7 mouse cellular contexts compared by ENCODE assay signal in the genomic region with DNA sequence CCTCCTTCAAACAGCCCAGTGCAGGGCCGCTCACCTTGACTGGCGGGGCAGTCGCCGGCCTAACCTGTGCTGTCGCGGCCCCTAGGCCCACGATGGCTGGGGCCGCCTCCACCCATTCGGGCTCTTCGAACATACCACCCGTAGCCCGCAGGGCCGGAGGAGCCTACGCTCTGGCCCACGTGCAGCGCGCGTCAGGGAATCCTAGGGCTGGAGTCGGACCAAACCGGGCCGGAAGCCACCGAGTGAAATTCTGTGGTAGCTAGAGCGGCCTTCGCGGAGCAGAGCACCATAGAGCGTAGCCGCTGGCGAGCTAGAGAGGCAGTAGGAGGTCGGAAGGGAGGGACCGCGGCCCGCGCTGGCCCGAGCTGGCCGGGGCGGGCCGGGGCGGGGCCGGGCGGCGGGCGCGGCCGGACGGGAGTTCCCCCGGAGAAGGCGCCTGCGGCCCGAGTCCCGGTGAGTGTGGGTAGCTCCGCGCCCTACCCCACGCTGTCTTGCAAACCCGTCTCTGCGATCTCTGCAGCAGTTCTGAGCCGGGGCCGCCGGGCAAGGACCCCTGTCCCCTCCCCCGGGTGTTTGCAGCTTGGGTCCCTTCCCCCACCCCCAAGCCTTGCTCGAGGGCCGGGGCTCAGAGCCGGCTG. TPM values are rescaled to one million over a fixed set of nuclear protein-coding genes. Genes with fewer than 3 reads are reported as not detected.
DNase-seq lines count a peak whose midpoint lies in the region; ATAC-seq lines count a peak whose summit lies in the region.

A gene (plus strand): TSS at position 329 of the 638 bp plus-strand sequence.

- H3K27me3 ChIP-seq in embryonic facial prominence, embryonic 12.5 days, result no peaks in the 10 kb centered on the region
- H3K27me3 ChIP-seq in limb, embryonic 13.5 days, result no peaks in the 10 kb centered on the region
- H3K27me3 ChIP-seq in midbrain, embryonic 16.5 days (ENCODE audit: control insufficient read depth, insufficient read depth, low read depth, low read length), result no peaks in the 10 kb centered on the region

- H3K4me1 ChIP-seq in embryonic facial prominence, embryonic 12.5 days, result peaks cover 24% of the 10 kb centered on the region
- H3K4me1 ChIP-seq in limb, embryonic 13.5 days, result peaks cover 31% of the 10 kb centered on the region
- peaks cover 27% of the 10 kb centered on the region for H3K4me1 ChIP-seq in midbrain, embryonic 16.5 days (ENCODE audit: control insufficient read depth, insufficient read depth, low read length)

- no peaks in the 10 kb centered on the region for H3K9me3 ChIP-seq in embryonic facial prominence, embryonic 12.5 days
- H3K9me3 ChIP-seq in limb, embryonic 13.5 days, result no peaks in the 10 kb centered on the region
- H3K9me3 ChIP-seq in midbrain, embryonic 16.5 days (replicated peaks; ENCODE audit: control insufficient read depth, low read length, poor library complexity, severe bottlenecking), result no peaks in the 10 kb centered on the region

- H3K4me2 ChIP-seq in embryonic facial prominence, embryonic 12.5 days (replicated peaks), result peak within 1 kb of the TSS; percentile 70
- H3K4me2 ChIP-seq in limb, embryonic 13.5 days (replicated peaks), result peak within 1 kb of the TSS; percentile 79
- peak within 1 kb of the TSS; percentile 97 for H3K4me2 ChIP-seq in midbrain, embryonic 16.5 days (ENCODE audit: low read length)

- H3K4me3 ChIP-seq in embryonic facial prominence, embryonic 12.5 days, result peak within 1 kb of the TSS; percentile 66
- peak within 1 kb of the TSS; percentile 77 for H3K4me3 ChIP-seq in limb, embryonic 13.5 days
- H3K4me3 ChIP-seq in midbrain, embryonic 16.5 days (ENCODE audit: low read depth, low read length), result peak within 1 kb of the TSS; percentile 85

- H3K9ac ChIP-seq in embryonic facial prominence, embryonic 12.5 days, result peak within 1 kb of the TSS; percentile 91
- peak within 1 kb of the TSS; percentile 92 for H3K9ac ChIP-seq in limb, embryonic 13.5 days
- peak within 1 kb of the TSS; percentile 90 for H3K9ac ChIP-seq in midbrain, embryonic 16.5 days (ENCODE audit: low read depth, low read length)

- H3K27ac ChIP-seq in embryonic facial prominence, embryonic 12.5 days, result peak within 1 kb of the TSS; percentile 86
- peak within 1 kb of the TSS; percentile 83 for H3K27ac ChIP-seq in limb, embryonic 13.5 days
- peak within 1 kb of the TSS; percentile 77 for H3K27ac ChIP-seq in midbrain, embryonic 16.5 days (ENCODE audit: low read length)

- under 1% methylated on average over 39 of the region's 62 CpGs for WGBS in embryonic facial prominence, embryonic 12.5 days
- WGBS in limb, embryonic 13.5 days, result under 1% methylated on average over 59 of the region's 62 CpGs
- WGBS in midbrain, embryonic 16.5 days, result under 1% methylated on average over 62 of the region's 62 CpGs

- DNase-seq in adrenal gland, postnatal 25 days, result peak; percentile 92
- DNase-seq in heart, adult 18-20 months, result peak; percentile 95 to 97
- DNase-seq in kidney, adult 8-10 months, result peak; percentile 95
- peak; percentile 87 to 91 for DNase-seq in spleen, postnatal 10 days (ENCODE audit: low spot score in 2 of 2)

- H3K36me3 ChIP-seq in embryonic facial prominence, embryonic 12.5 days, result peaks cover 47% of the 10 kb centered on the region
- H3K36me3 ChIP-seq in limb, embryonic 13.5 days, result peaks cover 54% of the 10 kb centered on the region
- peaks cover 19% of the 10 kb centered on the region for H3K36me3 ChIP-seq in midbrain, embryonic 16.5 days (ENCODE audit: control insufficient read depth, insufficient read depth, low read length)

- ATAC-seq in embryonic facial prominence, embryonic 12.5 days (ENCODE audit: insufficient number of reproducible peaks, insufficient read depth, low FRiP score, low TSS enrichment), result peak; percentile 96
- peak; percentile 97 for ATAC-seq in limb, embryonic 13.5 days (ENCODE audit: low FRiP score, low read depth)
- ATAC-seq in midbrain, embryonic 16.5 days, result peak; percentile 96

RNA-seq across cellular contexts. Expression of the gene that starts here (rescaled TPM):
- 150 and 158 TPM in 2 replicates for total RNA-seq in adrenal gland, postnatal 25 days (2021)
- 248 and 257 TPM in 2 replicates for polyA plus RNA-seq in embryonic facial prominence, embryonic 12.5 days (2016; fragmentation: Nextera tagmentation; extraction: Ambion mirVana)
- total RNA-seq in heart, adult 18-20 months (2021), result 10 to 100 TPM; 75.0 to 75.7 TPM
- polyA plus RNA-seq in limb, embryonic 13.5 days (2015; fragmentation: Nextera tagmentation; extraction: Ambion mirVana), result 312 and 317 TPM in 2 replicates
- polyA plus RNA-seq in midbrain, embryonic 16.5 days (2015; fragmentation: Nextera tagmentation; extraction: Ambion mirVana), result 183 and 192 TPM in 2 replicates

Comparison
In these comparisons a context has a peak if more than half of its experiments do, and no peak if none do; other contexts are left out.
1. Peak in every context shown above with its lines: DNase-seq, ATAC-seq, H3K4me3 ChIP-seq and H3K27ac ChIP-seq.